Mouse (Mus musculus): ENCODE data around the gene Eif2s3x. TPM values are rescaled to one million over a fixed set of nuclear protein-coding genes. Genes with fewer than 3 reads are reported as not detected.

Eif2s3x gene
- 53.5 and 54.0 TPM in 2 replicates for polyA plus RNA-seq (2012; rRNA removed)

GRCm38 (mm10) chrX:94212597-94213321 lies at the start of gene Eif2s3x:
TSS of gene Eif2s3x (minus strand) at chrX:94212862.

GRCm38 (mm10) chrX:94234532-94235189 lies 22.0 kb upstream of the Eif2s3x start, which contains the start of gene Klhl15:
TSS of gene Klhl15 (plus strand) at chrX:94234599.

Other genes starting within 250 kb of the Eif2s3x start
- 1.8 and 1.9 TPM in 2 replicates for gene AU015836, start 244.2 kb downstream of the Eif2s3x start, polyA plus RNA-seq (2012; rRNA removed)
- gene Zfx, start 89.2 kb downstream of the Eif2s3x start, polyA plus RNA-seq (2012; rRNA removed), result 4.1 and 5.1 TPM in 2 replicates
- 2.4 and 2.5 TPM in 2 replicates for gene Klhl15, start 21.7 kb upstream of the Eif2s3x start, polyA plus RNA-seq (2012; rRNA removed)
- gene Fam90a1b, start 153.9 kb upstream of the Eif2s3x start, polyA plus RNA-seq (2012; rRNA removed), result 0.03 TPM in 2 replicates
- gene Apoo, start 154.3 kb upstream of the Eif2s3x start, polyA plus RNA-seq (2012; rRNA removed), result 11.6 and 13.5 TPM in 2 replicates

Measured in liver, embryonic 14 days (tissue).